Mouse (Mus musculus) embryonic facial prominence, embryonic 15.5 days (tissue): ENCODE measurements around the gene Herc4. TPM values are rescaled to one million over a fixed set of nuclear protein-coding genes. Genes with fewer than 3 reads are reported as not detected.

Experiments used
- ATAC-seq: fragments of 200-750 bp; cut with Nextera tagmentation; 2 replicates; pipeline ENCODE4 v1.8.0; 2017; ENCODE audit warnings: low read depth, moderate TSS enrichment; ENCODE audit not compliant: insufficient number of reproducible peaks, low FRiP score, low TSS enrichment
- H3K27ac ChIP-seq: fragments of 300-500 bp; sonication (generic); replicated peaks from 2 replicates; pipeline ENCODE4 v1.5.1; 2015; ENCODE audit warnings: mild to moderate bottlenecking, inconsistent platforms
- H3K27me3 ChIP-seq: fragments of 300-500 bp; sonication (generic); 2 replicates; pipeline ENCODE4 v1.6.1; 2015; ENCODE audit warnings: inconsistent platforms
- H3K36me3 ChIP-seq: fragments of 300-500 bp; sonication (generic); 2 replicates; pipeline ENCODE4 v1.6.1; 2015; ENCODE audit warnings: mild to moderate bottlenecking, inconsistent platforms
- H3K4me1 ChIP-seq: fragments of 300-500 bp; sonication (generic); 2 replicates; pipeline ENCODE4 v1.6.1; 2015; ENCODE audit warnings: inconsistent platforms
- H3K4me2 ChIP-seq: fragments of 300-500 bp; sonication (generic); replicated peaks from 2 replicates; pipeline ENCODE4 v1.6.1; 2015; ENCODE audit warnings: mild to moderate bottlenecking, inconsistent platforms
- H3K4me3 ChIP-seq: fragments of 300-500 bp; sonication (generic); replicated peaks from 2 replicates; pipeline ENCODE4 v1.5.1; 2015; ENCODE audit warnings: mild to moderate bottlenecking, inconsistent platforms
- H3K9ac ChIP-seq: fragments of 300-500 bp; sonication (generic); 2 replicates; pipeline ENCODE4 v1.6.1; 2015; ENCODE audit warnings: inconsistent platforms
- H3K9me3 ChIP-seq: fragments of 300-500 bp; sonication (generic); replicated peaks from 2 replicates; pipeline ENCODE4 v1.6.1; 2016; ENCODE audit warnings: inconsistent platforms
- WGBS: fragments of 180-500 bp; shearing (Covaris S2); methylation state at CpG from one replicate; pipeline ENCODE4 v1.1.7; 2015; 5-methylcytosine and 5-hydroxymethylcytosine counted together
- polyA plus RNA-seq: library from polyadenylated mRNA; unstranded; fragments of >200 nt; fragmentation: Nextera tagmentation; extraction: Ambion mirVana; gene quantifications from 2 replicates; pipeline ENCODE4 v1.2.1, GENCODE M21; 2015

The Herc4 gene
- polyA plus RNA-seq, result 34.3 and 36.0 TPM in 2 replicates

DNA sequence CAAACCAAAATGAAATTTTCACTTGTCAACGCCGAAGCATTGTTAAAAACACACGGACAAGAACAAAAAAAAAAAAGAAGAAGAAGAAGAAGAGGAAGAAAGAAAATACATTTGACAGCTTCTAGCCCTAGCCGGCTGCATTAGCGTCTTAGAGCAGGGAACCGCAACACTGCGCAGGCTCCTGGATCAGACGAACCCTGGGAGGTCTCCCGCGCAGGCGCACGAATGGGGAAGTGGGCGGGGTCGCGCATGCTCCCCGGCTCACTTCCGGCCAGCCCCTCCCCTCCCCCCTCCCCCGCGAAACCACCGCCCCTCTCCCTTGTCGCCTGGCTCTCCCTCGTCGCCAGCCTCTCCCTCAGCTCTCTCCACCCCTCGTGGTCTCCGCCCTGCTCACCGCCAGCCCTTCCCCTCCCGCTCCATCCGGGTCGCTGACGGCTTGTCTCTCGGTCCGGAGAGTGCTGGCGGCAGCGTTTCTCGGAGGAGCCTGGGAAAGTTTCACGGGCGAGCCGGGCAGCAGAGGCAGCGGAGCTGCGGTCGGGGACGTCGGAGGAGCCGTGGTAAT is at the start of gene Herc4:
Gene Herc4 (plus strand): TSS at position 318 of the 562 bp plus-strand sequence.
- H3K9ac ChIP-seq, result peak within 1 kb of the TSS; percentile 89
- ATAC-seq, result peak; percentile 100
- no peaks in the 10 kb centered on the region for H3K27me3 ChIP-seq
- under 1% methylated on average over 43 of the region's 44 CpGs for WGBS
- H3K4me3 ChIP-seq, result peak within 1 kb of the TSS; percentile 75
- peak within 1 kb of the TSS; percentile 54 for H3K4me2 ChIP-seq
- no peaks in the 10 kb centered on the region for H3K36me3 ChIP-seq
- no peaks in the 10 kb centered on the region for H3K9me3 ChIP-seq
- peaks cover 8% of the 10 kb centered on the region for H3K4me1 ChIP-seq
- H3K27ac ChIP-seq, result peak within 1 kb of the TSS; percentile 98

DNA sequence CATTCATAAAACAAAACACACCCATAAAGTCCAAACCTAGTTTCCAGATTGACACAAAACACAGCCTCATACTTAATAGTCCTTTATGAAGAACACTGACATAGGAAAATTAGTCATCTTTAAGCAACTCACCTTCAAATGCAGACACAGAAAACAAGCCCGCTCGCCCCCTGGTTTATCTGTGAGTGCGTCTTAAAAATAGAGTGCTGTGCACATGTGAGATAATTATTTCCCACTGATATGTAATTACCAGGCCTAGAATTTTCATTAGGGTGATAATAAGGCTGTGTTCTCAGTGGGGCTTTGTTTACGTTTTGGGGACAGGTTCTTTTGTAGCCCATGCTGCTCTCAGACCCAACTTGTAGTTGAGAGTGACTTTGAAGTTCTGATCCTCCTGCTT is 44.6 kb upstream of the Herc4 start:
- no peaks in the 10 kb centered on the region for H3K36me3 ChIP-seq
- no peak for ATAC-seq
- WGBS, result 81% methylated on average over 4 of the region's 4 CpGs
- no peak overlapping the region for H3K9ac ChIP-seq
- no peaks in the 10 kb centered on the region for H3K9me3 ChIP-seq
- no peaks in the 10 kb centered on the region for H3K27me3 ChIP-seq
- no peaks in the 10 kb centered on the region for H3K4me1 ChIP-seq
- H3K4me3 ChIP-seq, result no peak overlapping the region
- H3K27ac ChIP-seq, result no peak overlapping the region
- H3K4me2 ChIP-seq, result no peak overlapping the region

DNA sequence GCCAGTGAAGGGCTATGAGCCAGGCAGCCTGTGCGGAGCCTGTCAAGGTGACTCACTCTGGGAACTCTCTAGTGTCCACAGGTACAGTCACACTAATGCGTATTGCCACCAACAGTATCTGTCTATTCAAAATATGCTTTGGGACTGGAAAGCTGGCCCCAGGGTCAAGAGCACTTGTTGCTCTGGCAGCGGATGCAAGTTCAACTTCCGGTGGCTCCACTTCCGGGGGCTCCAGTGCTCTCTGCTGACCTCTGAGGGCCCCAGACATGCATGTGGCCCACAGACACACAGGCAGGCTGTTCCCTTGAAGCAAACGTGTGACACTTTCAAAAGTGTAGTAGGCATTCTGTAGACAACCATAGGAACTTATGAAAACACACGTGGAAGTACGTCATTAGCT is 42.1 kb upstream of the Herc4 start:
- H3K4me3 ChIP-seq, result no peak overlapping the region
- WGBS, result 70% methylated on average over 8 of the region's 8 CpGs
- H3K9ac ChIP-seq, result no peak overlapping the region
- H3K27me3 ChIP-seq, result no peaks in the 10 kb centered on the region
- H3K4me1 ChIP-seq, result no peaks in the 10 kb centered on the region
- no peak for ATAC-seq
- H3K9me3 ChIP-seq, result no peaks in the 10 kb centered on the region
- no peak overlapping the region for H3K27ac ChIP-seq
- no peak overlapping the region for H3K4me2 ChIP-seq
- no peaks in the 10 kb centered on the region for H3K36me3 ChIP-seq

- Histone ChIP-seq H3K4me1 (no peaks in the 10 kb centered on the region), H3K36me3 (no peaks in the 10 kb centered on the region), H3K4me2 (no peak overlapping the region), H3K4me3 (no peak overlapping the region), H3K27me3 (no peaks in the 10 kb centered on the region), H3K27ac (no peak overlapping the region), H3K9me3 (no peaks in the 10 kb centered on the region), H3K9ac (no peak overlapping the region)
- no peak for ATAC-seq
- WGBS, result 59% methylated on average over 3 of the region's 3 CpGs
These were observed 40.6 kb upstream of the Herc4 start for GRCm38 (mm10) chr10:63203002-63203401.

GRCm38 (mm10) chr10:63203728-63204127 is 39.9 kb upstream of the Herc4 start, which contains the start of gene Mypn:
TSS of gene Mypn (minus strand) at chr10:63203952.
- Histone ChIP-seq H3K4me3 (no peak within 1 kb of the TSS), H3K4me1 (no peaks in the 10 kb centered on the region), H3K36me3 (no peaks in the 10 kb centered on the region), H3K27me3 (no peaks in the 10 kb centered on the region), H3K27ac (no peak within 1 kb of the TSS), H3K9me3 (no peaks in the 10 kb centered on the region), H3K4me2 (no peak within 1 kb of the TSS), H3K9ac (no peak within 1 kb of the TSS)
- WGBS, result 79% methylated on average over 15 of the region's 15 CpGs
- ATAC-seq, result no peak

GRCm38 (mm10) chr10:63208871-63209270 is 34.7 kb upstream of the Herc4 start:
- H3K4me3 ChIP-seq, result no peak overlapping the region
- no peaks in the 10 kb centered on the region for H3K9me3 ChIP-seq
- no peak overlapping the region for H3K4me2 ChIP-seq
- 45% methylated on average over 6 of the region's 6 CpGs for WGBS
- H3K9ac ChIP-seq, result no peak overlapping the region
- no peaks in the 10 kb centered on the region for H3K27me3 ChIP-seq
- H3K4me1 ChIP-seq, result no peaks in the 10 kb centered on the region
- H3K36me3 ChIP-seq, result no peaks in the 10 kb centered on the region
- ATAC-seq, result no peak
- H3K27ac ChIP-seq, result no peak overlapping the region

- ATAC-seq, result no peak
- Histone ChIP-seq H3K4me2 (no peak overlapping the region), H3K27me3 (no peaks in the 10 kb centered on the region), H3K36me3 (no peaks in the 10 kb centered on the region), H3K9me3 (no peaks in the 10 kb centered on the region), H3K4me3 (no peak overlapping the region), H3K9ac (no peak overlapping the region), H3K27ac (no peak overlapping the region), H3K4me1 (no peaks in the 10 kb centered on the region)
- 54% methylated on average over 7 of the region's 7 CpGs for WGBS
These were observed 22.4 kb upstream of the Herc4 start for GRCm38 (mm10) chr10:63221081-63221783.

DNA sequence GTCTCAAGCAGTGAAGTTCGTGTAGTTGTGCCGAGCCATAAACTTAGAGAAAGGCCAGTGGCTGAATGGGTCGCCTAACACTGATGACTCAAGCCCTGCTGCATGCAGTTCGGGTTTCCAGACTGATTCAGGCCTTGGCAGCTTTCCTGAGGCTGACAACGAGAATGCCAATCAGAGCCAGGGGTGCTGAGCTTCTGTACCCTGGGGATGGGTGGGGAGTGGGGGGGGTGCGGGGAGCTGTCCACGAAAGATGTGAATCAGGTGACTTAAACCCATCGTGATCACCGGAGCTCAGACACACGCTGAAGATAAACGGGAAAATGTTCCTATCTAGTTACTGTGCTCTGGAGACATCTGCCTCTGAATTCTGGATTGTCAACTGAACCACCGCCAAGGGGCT is 19.3 kb upstream of the Herc4 start:
- Histone ChIP-seq H3K9me3 (no peaks in the 10 kb centered on the region), H3K27me3 (no peaks in the 10 kb centered on the region), H3K27ac (no peak overlapping the region), H3K4me1 (no peaks in the 10 kb centered on the region), H3K36me3 (no peaks in the 10 kb centered on the region), H3K4me3 (no peak overlapping the region), H3K9ac (no peak overlapping the region), H3K4me2 (no peak overlapping the region)
- ATAC-seq, result no peak
- 66% methylated on average over 12 of the region's 12 CpGs for WGBS

DNA sequence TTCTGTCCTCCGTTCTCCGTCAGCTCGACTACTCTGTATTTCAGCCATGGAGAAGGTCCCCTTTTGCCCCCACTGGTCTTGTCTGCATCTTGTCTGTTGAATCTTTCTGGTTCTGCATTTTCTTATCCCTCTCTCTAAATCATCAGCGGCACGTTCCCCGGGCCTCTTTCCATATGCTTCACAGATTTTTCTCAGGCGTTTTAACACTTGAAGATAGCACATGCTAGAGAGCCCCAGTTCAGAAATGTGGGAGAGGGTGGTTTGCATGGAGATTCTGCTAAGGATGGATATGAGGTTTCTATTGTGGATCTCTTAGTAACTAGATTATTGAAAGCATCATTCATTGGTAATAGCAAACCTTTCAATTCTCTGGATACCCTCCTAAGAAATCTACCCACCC is 13.3 kb upstream of the Herc4 start:
- H3K9me3 ChIP-seq, result no peaks in the 10 kb centered on the region
- WGBS, result 83% methylated on average over 7 of the region's 7 CpGs
- ATAC-seq, result no peak
- H3K9ac ChIP-seq, result no peak overlapping the region
- no peaks in the 10 kb centered on the region for H3K36me3 ChIP-seq
- no peaks in the 10 kb centered on the region for H3K4me1 ChIP-seq
- no peaks in the 10 kb centered on the region for H3K27me3 ChIP-seq
- no peak overlapping the region for H3K27ac ChIP-seq
- H3K4me3 ChIP-seq, result no peak overlapping the region
- no peak overlapping the region for H3K4me2 ChIP-seq

DNA sequence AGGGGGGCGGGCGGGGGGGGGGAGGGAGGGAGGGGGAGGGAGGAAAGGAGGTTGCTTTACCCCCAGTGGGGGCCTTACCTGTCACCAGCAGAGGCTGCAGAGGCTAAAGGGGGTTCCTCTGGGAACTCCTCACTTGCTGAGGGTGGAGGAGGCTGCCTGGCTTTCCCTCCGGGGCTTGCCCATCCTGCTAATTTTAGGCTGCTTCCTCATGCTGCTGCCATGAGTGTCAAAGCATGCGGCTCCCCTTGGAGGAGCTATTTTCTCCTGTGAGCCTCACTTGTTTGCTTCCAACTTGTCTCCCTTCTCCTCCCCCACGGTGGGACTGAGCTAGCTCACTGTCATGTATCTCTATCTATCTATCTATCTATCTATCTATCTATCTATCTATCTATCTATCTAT is 12.8 kb upstream of the Herc4 start:
- no peak for ATAC-seq
- H3K36me3 ChIP-seq, result no peaks in the 10 kb centered on the region
- no peaks in the 10 kb centered on the region for H3K9me3 ChIP-seq
- no peak overlapping the region for H3K4me3 ChIP-seq
- H3K4me2 ChIP-seq, result no peak overlapping the region
- H3K27ac ChIP-seq, result no peak overlapping the region
- no peaks in the 10 kb centered on the region for H3K4me1 ChIP-seq
- H3K9ac ChIP-seq, result no peak overlapping the region
- no peaks in the 10 kb centered on the region for H3K27me3 ChIP-seq
- 17% methylated on average over 3 of the region's 5 CpGs for WGBS

- no peak overlapping the region for H3K4me2 ChIP-seq
- no peak overlapping the region for H3K4me3 ChIP-seq
- H3K9me3 ChIP-seq, result no peaks in the 10 kb centered on the region
- WGBS, result 64% methylated on average over 5 of the region's 5 CpGs
- ATAC-seq, result no peak
- no peak overlapping the region for H3K9ac ChIP-seq
- no peaks in the 10 kb centered on the region for H3K27me3 ChIP-seq
- no peak overlapping the region for H3K27ac ChIP-seq
- H3K4me1 ChIP-seq, result no peaks in the 10 kb centered on the region
- H3K36me3 ChIP-seq, result no peaks in the 10 kb centered on the region
These were observed 12.0 kb upstream of the Herc4 start for GRCm38 (mm10) chr10:63231630-63232029.

DNA sequence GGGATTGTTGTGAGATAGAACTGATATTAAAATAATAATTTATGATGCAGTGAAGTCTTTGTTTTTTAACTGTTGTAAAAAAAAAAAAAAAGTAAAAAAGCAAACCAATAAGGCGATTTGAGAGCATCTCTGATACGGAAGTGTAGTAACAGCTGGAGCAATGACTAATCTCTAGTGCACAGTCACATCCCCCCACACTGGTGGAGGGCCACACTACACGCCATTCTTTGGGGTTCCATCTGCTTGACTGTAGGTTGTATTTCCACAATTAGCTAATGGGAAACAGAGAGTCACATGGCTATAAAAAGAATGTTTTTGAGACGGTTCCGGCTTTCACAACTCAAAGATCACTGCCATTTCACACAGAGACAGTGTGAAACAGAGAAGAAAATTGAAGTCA is 9.5 kb upstream of the Herc4 start:
- Histone ChIP-seq H3K36me3 (no peaks in the 10 kb centered on the region), H3K27me3 (no peaks in the 10 kb centered on the region), H3K4me1 (no peaks in the 10 kb centered on the region), H3K27ac (no peak overlapping the region), H3K9ac (no peak overlapping the region), H3K9me3 (no peaks in the 10 kb centered on the region), H3K4me3 (no peak overlapping the region), H3K4me2 (no peak overlapping the region)
- ATAC-seq, result no peak
- WGBS, result 58% methylated on average over 5 of the region's 5 CpGs
